Mouse (Mus musculus) heart, postnatal 0 days (tissue): Measurements from ENCODE around the gene Tmem198.

Source experiments
- CTCF ChIP-seq: IDR thresholded peaks from 2 replicates; pipeline ENCODE4 v1.5.1; 2016; ENCODE audit warnings: antibody characterized with exemption, control low read depth, low read depth
- EP300 ChIP-seq: IDR thresholded peaks from 2 replicates; pipeline ENCODE4 v1.6.1; 2016; ENCODE audit warnings: antibody characterized with exemption, low read depth

GRCm38 (mm10) chr1:75480735-75481134 lies 1.4 kb downstream of the Tmem198 start:
- TF ChIP-seq CTCF (no peak), EP300 (no peak)
